Mouse (Mus musculus): ENCODE measurements around the gene Carmil1. TPM values are rescaled to one million over a fixed set of nuclear protein-coding genes. Genes with fewer than 3 reads are reported as not detected.

Gene Carmil1
- total RNA-seq, 1 experiment from 2014 or later: 5.6 TPM

DNA sequence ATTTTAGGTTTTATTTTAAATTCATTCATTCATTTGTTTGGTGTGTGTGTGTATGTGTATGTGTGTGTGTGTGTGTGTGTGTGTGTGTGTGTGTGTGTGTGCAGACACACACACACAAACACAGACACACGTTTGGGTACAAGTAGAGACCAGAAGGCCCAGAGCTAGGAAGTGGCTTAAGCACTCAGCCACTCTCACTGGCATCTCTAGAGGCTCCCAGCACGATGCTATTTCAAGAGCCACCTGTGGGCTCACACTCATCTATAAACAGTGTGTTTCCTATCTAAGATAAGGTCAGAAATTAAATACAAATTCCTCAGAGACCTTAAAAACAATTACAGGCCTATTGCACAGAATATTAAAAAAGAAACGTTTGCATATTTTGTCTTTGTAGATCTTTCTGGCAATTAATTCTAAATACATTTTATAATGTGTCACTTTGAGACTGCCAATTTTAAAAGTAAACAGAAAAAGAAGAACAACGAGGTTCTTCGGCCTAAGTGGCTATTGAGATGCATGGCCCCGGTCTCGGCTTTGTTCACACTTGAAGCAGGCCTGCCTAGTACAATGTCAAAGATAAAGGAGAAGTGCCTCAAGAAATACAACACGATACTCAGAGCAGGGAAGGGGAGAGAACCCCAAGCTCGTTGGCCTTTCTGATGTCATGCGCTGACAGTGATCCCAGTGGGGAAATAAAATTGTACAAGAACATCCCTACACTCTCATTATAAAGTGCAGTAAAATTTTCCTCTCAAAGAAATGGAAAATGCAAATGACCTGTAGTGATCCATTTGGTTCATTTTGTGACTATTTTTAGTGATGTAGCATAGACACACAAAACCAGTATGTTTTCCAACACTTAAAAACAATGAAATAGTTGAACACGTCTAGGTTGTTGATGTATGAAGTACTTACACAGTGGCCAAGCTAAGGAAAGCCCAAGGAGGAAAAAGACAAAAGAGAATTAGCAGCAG is 179.2 kb downstream of the Carmil1 start:
- ATAC-seq (replicated peaks in 1 of 2; ENCODE audit: insufficient read depth in 1 of 2, low FRiP score in 2 of 2, low TSS enrichment in 1 of 2, low read depth in 1 of 2, poor library complexity in 2 of 2, severe bottlenecking in 2 of 2): no peak

DNA sequence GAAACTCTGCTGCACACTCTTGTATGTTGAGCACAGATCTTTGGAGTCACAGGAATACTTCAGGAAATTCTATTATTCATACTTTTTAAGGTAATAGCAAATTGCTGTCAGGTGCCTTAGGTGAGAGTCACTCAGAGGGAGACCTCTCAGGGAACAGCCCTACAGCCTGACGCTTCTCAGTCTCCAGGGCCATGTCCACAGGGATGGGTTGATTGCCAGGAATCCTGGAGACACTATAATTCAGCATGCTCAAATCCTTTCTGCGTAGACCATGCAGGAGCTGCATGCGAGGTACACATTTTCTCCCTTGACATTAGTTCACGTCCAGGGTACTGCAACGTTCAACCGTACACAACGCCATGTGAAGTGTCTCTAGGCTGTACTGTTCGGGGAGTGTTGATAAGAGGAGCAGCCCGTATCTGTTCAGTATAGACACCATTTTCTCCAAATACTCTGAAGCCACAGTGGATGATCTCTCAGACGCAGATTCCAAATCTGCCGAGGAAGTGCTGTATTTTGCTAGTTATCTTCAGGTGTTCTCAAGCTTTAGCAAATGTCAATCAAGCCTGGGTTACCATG is 180.0 kb downstream of the Carmil1 start:
- ATAC-seq (replicated peaks in 1 of 2; ENCODE audit: insufficient read depth in 1 of 2, low FRiP score in 2 of 2, low TSS enrichment in 1 of 2, low read depth in 1 of 2, poor library complexity in 2 of 2, severe bottlenecking in 2 of 2): no peak

DNA sequence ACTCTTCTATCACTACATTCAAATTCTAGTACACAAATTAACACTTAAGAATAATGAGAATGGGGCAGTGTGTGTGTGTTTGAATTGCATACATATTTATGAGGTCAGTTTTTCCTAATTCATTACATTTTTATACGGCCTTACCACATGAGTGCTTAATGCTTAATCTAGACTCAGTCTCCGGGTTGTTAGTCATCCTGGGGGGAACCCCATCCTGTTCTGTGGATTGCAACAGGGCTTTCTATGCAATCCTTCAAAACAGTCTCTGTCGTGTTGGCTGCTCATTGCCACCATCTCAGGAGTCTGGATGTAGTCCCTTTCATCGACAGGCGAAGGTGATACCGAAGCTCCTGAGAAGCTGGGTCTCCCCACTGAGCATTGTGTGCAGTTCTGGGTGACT is 184.0 kb downstream of the Carmil1 start:
- ATAC-seq (replicated peaks in 1 of 2; ENCODE audit: insufficient read depth in 1 of 2, low FRiP score in 2 of 2, low TSS enrichment in 1 of 2, low read depth in 1 of 2, poor library complexity in 2 of 2, severe bottlenecking in 2 of 2): no peak

DNA sequence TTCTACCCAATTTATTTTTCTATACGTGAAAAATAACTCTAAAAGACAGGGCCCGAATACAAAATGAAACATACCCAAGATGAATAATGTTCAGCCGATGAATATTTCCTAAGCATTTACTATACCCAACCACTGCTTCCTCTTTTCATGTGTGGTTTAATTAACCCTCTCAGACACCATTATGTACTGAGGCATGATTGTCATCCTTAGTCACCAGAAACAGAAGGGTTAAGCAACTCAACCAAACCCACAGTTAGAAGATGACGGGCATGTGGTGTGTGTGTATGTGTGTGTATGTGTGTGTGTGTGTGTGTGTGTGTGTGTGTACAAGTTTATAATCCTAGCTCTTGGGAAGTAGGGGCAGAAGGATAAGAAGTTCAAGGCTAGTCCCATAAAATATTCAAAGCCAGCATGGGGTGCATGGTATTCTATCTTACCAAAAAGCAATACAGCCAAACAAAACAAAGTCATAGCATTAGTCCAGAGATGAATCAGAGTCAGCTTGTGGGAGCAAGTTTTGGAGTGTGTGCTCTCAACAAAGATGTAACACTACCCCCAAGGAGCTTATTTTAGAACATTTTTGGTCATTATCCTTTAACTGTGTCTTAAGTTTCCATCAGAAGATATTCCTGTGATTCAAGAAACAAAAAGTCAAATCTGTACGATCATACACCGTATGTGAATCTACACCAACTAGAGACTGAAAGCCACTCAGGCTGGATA is 185.6 kb downstream of the Carmil1 start:
- ATAC-seq (replicated peaks in 1 of 2; ENCODE audit: insufficient read depth in 1 of 2, low FRiP score in 2 of 2, low TSS enrichment in 1 of 2, low read depth in 1 of 2, poor library complexity in 2 of 2, severe bottlenecking in 2 of 2): peak; percentile 88 to 91

DNA sequence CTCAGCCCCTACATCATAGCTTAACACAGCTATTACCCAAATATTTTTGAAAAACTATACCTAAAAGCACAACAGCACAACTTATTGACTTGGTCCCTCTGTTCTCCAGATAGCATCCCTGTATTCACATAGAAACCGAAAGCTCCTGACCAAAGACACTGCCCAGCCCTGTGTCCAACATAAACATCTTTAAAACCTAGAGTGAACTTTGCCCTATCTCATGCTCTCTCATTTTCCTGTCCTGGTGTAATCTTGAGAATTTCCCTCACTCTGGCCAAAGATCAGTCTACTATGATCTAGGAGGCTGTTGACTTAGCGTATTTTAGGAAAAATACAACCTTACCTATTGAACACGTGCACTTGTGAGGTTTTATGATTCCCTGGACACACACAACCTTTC is 187.5 kb downstream of the Carmil1 start:
- ATAC-seq (replicated peaks in 1 of 2; ENCODE audit: insufficient read depth in 1 of 2, low FRiP score in 2 of 2, low TSS enrichment in 1 of 2, low read depth in 1 of 2, poor library complexity in 2 of 2, severe bottlenecking in 2 of 2): no peak

DNA sequence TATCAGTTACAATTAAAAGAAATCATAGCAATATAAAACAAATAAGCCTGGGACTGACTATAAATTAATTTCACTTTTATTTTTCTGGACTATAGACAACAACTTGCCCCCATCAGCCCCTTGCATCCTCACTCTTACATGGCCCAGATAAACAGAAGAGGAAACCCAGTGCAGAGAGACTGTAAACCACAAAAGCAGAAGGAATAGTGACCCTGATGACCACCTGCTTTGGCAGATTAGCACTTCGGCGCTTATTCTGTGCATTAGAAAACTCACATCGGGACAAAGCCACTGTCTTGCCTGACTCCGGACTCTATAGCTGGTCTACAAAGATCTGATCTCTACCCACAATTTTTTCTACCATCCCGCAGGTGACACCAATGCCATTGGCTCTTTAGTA is 188.5 kb downstream of the Carmil1 start:
- peak; percentile 20 to 64; a peak in 2 of 4 replicates for ATAC-seq (replicated peaks in 1 of 2; ENCODE audit: insufficient read depth in 1 of 2, low FRiP score in 2 of 2, low TSS enrichment in 1 of 2, low read depth in 1 of 2, poor library complexity in 2 of 2, severe bottlenecking in 2 of 2)

DNA sequence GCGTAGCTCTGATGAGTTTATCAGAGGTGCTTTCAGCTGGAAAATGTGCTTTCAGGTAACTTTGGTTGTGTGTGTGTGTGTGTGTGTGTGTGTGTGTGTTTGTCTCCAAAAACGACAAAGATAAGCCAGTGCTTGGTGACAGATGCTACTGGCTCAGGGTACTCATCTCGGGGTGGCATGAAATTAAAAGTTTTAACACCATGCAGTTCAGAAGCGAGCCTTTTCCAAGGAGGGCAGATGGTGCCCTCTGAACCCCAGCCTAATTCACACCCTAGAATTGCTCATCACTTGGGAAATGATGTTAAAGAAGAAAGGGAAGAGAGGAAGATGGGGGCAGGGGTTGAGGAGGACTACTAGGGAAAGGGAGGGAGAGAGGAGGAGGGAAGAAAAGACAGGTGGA is 198.4 kb downstream of the Carmil1 start:
- ATAC-seq (replicated peaks in 1 of 2; ENCODE audit: insufficient read depth in 1 of 2, low FRiP score in 2 of 2, low TSS enrichment in 1 of 2, low read depth in 1 of 2, poor library complexity in 2 of 2, severe bottlenecking in 2 of 2): no peak

DNA sequence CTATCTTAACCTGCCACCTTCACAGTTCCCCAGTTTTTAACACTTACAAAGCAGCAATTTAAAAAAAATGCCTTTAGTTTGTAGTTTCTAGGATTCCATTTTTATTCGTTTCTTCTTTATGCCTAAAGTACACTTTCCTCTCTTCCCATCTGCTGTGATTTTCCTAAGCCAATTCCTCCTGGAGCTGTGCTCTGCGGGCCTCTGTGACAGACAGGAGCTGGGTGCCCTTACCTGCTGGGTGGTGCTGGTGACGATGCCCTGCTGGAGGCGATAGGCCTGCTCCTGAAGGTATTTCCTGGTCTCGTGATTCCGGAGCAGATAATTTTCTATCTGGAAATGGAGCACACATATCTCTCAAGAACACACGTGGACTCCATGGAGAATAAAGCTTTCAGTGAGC is 198.9 kb downstream of the Carmil1 start:
- no peak for ATAC-seq (replicated peaks in 1 of 2; ENCODE audit: insufficient read depth in 1 of 2, low FRiP score in 2 of 2, low TSS enrichment in 1 of 2, low read depth in 1 of 2, poor library complexity in 2 of 2, severe bottlenecking in 2 of 2)

DNA sequence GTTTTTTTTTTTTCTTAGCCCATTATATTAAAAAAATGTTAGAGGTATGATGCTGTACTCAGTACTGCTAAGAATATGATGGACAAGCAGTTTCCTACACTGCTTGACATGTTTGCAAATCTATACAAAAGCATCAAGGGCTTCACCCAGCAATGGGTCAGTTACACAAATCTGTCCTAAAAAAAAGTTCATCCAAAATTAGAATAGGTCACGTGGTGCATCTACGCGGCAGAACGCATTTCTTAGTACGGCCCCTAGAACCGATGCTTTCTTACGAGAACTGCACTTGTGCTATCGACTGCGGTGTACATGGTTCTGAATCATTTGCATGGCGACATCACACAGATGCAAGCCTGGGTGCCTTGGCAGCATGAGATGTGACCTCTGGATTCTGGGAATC is 208.0 kb downstream of the Carmil1 start:
- ATAC-seq (replicated peaks in 1 of 2; ENCODE audit: insufficient read depth in 1 of 2, low FRiP score in 2 of 2, low TSS enrichment in 1 of 2, low read depth in 1 of 2, poor library complexity in 2 of 2, severe bottlenecking in 2 of 2): no peak

DNA sequence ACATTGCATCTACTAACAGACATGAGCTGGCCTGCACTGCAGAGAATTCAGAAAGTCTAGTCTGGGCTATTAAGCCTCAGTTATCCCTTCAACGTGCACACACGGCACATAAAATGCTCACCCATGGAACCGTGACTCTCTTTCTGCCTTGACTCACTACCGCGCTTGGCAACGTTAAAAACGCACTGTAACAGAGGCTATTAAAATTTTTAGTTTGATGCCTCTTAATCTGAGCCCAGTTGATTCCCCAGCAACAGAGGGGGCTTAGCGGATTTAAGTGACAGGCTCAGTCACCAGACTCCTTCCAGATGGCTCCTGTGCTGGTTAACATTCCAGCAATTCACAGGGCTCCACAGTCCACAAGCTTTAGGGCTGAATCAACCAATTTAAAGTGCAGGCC is 213.0 kb downstream of the Carmil1 start:
- no peak for ATAC-seq (replicated peaks in 1 of 2; ENCODE audit: insufficient read depth in 1 of 2, low FRiP score in 2 of 2, low TSS enrichment in 1 of 2, low read depth in 1 of 2, poor library complexity in 2 of 2, severe bottlenecking in 2 of 2)

DNA sequence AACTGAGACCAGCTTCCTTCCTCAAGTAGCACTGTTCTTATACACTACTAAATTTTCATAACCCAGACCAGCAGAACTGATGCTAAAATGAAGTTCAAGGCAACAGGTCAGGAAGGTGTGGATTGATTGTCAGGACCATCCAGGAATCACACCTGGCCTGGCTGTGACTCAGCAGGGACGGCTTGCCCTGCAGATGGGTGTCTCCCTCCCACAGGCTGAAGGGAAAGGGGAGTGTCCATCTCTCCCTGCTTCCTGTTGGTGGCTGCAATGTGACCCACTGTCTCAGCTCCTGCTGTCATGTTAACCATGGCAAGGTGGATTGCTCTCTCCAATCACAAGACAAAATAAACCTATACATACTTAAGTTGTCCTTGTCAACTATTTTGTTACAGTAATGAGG is 215.1 kb downstream of the Carmil1 start:
- no peak for ATAC-seq (replicated peaks in 1 of 2; ENCODE audit: insufficient read depth in 1 of 2, low FRiP score in 2 of 2, low TSS enrichment in 1 of 2, low read depth in 1 of 2, poor library complexity in 2 of 2, severe bottlenecking in 2 of 2)

DNA sequence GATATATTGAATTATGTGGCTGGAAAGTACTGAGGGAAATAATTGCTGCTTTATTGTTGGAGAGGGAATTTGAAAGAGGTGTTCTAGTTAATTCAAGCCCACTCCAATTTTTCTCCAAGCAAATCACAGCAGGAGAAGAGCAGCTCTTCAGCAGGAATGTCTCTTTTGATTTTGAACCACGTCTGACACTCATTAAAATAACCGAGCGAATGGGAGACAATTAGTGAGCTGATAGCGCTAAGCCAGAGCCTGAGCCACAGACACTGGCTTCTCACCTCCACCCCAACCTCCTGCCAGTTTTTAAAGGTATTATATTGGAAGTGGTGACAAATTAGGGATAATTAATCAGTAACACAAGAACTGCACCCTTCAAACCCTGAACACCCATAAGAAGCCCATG is 217.8 kb downstream of the Carmil1 start:
- no peak for ATAC-seq (replicated peaks in 1 of 2; ENCODE audit: insufficient read depth in 1 of 2, low FRiP score in 2 of 2, low TSS enrichment in 1 of 2, low read depth in 1 of 2, poor library complexity in 2 of 2, severe bottlenecking in 2 of 2)

DNA sequence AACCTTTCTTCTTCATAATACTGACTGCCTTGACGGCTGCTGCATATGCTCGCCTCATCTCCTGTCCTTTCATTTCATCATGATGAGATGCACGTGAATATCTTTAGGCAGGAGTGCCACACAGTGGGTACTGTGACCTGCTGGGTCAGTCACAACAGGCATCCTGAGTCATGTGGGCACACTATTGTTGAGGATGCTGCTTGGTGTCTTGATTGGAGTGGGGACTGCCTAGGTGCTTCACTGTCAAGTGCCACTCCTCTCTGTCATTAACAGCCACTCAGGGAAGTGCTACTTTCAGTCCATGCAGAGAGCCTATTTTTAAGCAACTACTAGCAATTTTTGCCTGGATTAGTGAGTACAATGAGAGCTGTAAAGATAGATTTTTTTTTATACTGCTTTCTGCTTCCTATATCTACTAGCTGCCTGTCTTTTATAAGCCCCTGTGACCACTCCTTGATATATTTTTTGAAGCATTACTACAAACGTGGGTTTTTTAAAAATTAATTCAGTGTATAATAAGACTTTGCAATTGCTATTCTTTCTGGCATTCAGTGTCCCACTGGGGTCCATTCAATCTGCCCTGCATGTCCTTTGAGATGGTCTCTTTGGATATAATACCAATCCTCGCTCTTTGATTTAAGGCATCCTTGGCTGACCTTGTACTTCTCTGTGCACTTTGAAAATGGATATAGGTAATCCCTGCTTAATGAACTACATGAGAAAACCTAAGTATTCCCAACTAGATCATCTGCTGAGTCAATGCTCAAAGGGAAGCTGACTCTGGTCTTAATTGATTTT is 225.3 kb downstream of the Carmil1 start:
- no peak for ATAC-seq (replicated peaks in 1 of 2; ENCODE audit: insufficient read depth in 1 of 2, low FRiP score in 2 of 2, low TSS enrichment in 1 of 2, low read depth in 1 of 2, poor library complexity in 2 of 2, severe bottlenecking in 2 of 2)

DNA sequence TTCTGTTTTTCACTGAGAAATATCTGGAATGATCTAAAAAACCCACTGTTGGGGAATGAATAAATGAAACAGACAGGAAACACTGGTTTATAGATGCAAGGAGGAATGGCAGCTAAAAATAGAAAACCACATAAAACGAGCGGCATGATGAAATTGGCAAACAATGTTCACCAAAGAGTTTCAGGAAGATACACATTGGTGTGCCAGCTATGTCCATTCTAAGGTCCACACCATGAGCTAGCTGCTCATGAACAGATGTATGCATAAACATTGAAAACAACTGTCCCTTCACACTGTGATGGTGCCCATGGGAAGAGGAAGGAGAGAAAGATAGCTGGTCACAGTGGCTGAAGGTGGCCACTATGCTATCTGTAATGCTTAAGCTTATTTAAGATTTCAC is 229.1 kb downstream of the Carmil1 start:
- no peak for ATAC-seq (replicated peaks in 1 of 2; ENCODE audit: insufficient read depth in 1 of 2, low FRiP score in 2 of 2, low TSS enrichment in 1 of 2, low read depth in 1 of 2, poor library complexity in 2 of 2, severe bottlenecking in 2 of 2)

DNA sequence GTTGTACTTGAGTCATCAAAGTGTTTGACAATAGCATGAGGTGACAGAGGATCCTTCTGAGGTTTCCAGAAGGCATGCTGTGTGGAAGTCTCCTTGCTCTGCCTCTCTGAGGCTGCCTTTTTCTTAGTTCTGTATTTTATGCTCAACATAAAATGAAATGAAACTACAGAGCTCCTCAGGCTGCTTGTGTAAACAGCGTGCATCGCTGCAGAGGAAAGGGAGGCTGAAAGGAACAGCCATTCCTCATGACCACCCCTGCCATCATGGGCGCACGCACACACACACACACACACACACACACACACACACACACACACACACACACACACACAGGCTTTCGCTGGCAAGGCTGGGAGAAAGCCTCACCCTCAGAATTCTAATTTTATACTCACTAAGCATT is 230.3 kb downstream of the Carmil1 start:
- ATAC-seq (replicated peaks in 1 of 2; ENCODE audit: insufficient read depth in 1 of 2, low FRiP score in 2 of 2, low TSS enrichment in 1 of 2, low read depth in 1 of 2, poor library complexity in 2 of 2, severe bottlenecking in 2 of 2): peak; percentile 22 to 42; a peak in 2 of 4 replicates

DNA sequence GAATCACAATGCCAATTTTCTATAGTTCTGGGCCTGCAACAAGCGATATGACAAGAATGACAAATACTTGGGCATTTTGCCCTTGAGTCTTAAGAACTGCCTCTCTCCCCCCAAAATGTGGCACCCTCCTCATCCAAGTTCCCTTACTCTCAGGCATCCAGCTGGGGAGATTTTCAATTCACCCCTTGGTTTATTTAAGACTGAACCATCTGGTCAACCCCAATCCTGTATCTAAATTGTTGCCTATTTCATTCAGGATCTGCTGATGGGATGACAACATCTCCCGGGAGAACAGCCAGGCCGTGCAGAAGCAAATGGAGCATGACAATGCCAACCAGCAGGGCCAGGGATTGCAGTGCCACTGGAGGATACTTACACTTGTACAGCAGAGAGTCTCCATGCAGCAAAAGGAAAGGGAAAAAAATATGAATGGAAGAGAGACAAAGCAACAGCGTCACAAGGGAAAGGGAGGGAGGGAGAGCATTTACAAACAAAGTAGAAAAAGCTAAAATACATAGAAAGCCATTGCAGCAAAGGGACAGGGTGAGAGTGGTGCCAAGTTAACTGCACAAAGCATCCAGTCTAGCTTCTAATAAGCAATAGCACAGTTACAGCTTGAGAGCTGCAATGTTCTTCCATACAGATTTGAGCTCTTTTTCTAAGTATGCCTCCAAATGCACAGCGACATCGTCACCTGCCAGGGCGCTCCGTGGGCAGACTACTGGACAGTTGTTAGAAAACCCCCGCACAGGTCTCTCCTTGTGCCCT is 231.1 kb downstream of the Carmil1 start:
- ATAC-seq (replicated peaks in 1 of 2; ENCODE audit: insufficient read depth in 1 of 2, low FRiP score in 2 of 2, low TSS enrichment in 1 of 2, low read depth in 1 of 2, poor library complexity in 2 of 2, severe bottlenecking in 2 of 2): no peak

DNA sequence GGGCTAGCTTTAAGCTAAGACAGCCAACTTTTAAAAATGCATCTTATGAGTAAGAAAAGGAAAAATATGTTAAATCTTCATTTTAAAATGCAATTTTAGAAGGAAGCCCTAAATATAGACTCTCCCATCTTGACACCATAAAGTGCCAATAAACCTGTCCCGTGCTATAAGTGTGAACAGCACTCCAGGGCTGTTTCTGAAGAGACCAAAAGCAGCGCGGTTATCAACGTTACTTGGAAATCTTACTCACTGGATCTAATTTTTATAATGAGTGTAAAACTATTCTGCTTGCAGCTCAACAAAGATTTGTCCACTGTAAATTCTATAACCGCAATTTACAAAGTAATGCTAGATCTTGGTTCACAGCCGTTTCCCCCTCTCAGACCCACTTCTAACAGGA is 232.0 kb downstream of the Carmil1 start:
- no peak for ATAC-seq (replicated peaks in 1 of 2; ENCODE audit: insufficient read depth in 1 of 2, low FRiP score in 2 of 2, low TSS enrichment in 1 of 2, low read depth in 1 of 2, poor library complexity in 2 of 2, severe bottlenecking in 2 of 2)
